Mouse (Mus musculus): Measurements from ENCODE around the gene Cdh15.

The Cdh15 gene

DNA sequence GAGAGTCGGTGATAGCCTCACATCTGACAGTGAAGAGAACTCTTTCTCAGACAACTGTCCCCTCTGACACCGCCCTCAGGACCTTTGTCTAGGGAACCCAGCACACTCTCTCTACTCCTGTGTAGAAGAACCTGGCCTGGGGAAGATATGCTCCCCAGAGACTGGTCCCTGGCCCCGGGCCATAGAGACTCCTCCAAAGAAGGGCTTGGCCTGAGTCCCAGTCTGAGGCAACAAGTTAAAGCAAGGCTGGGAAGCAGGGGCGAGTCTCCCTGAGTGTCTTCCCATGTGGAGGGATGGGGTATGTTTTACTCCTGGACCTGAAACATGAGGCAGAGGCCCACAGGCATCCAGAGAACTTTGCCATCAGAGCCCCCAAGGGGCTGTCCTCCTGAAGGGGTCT, 2.1 kb upstream of the Cdh15 start:
- no peak for DNase-seq

DNA sequence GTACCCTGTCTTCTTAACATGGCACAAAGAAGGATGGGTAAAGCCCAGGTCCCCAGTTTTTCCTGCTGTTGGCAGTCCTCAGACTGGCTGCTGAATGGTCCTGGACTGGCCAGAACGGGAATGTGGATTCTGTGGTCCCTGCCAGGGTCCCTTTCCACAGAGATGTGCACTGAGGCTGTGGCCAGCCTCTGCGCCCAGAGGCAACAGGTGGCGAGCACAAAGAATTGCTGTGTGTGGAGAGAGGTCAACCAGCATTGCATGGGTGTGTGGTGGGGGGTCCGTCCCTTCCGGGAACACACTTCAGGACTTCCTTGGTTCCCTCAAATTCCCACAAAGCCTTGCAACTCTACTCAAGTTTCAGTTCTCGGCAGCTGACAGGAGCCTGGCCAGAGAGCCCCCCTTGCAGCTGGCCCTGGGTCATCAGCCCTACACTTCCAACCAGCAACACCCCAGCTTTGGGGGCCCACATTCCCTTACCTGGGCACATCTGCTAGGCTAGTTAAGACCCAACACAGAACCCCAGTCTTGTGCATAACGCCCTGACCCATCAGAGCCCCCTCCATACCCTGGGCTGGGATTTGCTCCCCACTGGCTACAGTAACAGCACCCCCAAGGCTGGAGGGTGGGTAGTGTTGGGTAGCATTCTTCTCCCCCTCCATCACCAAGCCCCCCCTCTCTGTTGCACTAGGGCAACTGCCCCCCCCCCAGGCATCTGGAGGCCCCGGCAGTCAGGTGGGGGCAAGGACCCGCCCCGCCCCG, 1.6 kb downstream of the Cdh15 start:
- DNase-seq = no peak

DNA sequence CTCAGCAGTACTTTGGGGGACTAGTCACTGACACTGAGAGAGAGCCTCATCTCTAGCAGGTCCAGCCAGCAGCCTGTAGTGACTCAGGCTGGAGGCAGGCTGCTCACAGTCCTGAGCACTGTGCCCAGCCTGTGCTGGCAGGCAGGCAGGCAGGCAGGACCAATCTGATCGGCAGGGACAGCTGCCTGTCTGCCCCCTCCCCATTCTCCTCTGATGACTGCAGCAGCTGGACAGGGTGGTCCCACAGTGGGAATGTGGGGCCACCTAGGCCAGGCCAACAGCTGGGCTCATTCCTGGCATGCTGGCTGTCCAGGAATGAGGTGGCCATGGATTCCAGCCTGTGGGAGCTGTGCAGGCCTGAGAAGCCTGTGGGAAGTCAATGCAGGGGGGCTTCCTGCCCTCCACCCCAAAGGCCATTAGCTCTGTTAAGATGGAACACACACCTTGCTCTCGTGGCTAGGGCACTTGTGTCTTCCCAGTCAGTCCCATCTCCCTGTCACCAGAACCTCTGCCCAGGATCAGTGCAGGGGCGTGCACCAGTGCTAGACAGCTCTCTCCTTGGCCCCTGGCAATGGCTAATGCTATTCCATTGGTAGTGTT, 3.0 kb downstream of the Cdh15 start:
- no peak for DNase-seq

DNA sequence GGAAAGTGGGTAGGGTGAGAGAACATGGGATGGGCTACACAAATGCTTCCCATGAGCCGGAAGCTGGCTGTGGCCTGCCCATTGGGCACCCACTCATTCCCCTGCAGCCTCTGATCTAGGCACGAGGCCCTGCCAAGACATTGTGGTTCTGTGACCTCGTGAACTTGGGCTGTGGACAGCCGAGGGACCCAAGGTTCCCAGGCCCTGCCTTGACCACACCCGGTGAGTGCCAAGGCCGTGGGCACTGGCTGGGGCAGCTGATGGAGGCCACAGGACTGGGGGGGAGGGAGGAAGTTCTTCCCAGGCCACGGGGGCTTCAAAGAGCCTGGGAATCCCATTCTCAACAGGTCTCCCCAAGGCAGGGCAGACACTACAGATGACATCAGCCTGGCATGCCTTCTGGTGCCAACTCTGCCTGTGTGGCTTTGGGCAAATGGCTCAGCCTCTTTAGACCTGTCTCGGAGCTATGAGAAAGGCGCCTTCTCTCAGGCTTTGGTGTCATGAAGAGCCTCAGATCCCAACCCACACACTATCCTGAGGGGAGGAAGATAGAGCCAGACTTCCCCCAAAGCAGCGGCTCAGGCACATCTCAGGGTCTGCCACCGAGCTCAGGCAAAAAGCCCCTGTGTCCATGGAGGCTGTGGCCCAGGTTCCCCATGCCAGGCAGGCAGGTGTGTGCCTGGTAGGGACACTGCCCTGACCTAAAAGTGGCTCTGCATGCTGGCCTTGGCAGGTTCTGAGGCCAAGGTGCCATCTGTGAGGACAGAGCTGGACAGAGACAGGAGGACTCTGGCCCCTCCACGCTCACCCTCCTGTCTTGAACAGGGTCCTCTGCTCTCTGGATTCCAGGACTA, 4.2 kb downstream of the Cdh15 start:
- no peak for DNase-seq

DNA sequence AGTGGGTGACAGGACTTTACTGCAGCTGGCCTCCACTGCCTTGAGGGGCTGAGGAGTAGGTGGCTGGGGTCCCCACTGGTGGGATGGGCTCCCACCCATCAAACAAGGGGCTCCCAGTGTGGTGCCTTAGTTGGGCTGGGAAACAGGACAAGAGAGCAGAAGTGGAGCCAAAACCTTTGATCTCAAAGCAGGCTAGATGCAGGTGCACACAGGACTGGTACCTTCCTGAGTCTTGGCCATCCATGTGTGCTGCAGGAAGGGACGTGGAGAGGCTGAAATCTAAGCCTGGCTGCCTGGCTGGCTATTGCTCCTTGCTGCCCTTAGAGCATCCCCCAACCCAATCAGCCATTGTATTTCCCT, 4.8 kb downstream of the Cdh15 start:
- DNase-seq = no peak

DNA sequence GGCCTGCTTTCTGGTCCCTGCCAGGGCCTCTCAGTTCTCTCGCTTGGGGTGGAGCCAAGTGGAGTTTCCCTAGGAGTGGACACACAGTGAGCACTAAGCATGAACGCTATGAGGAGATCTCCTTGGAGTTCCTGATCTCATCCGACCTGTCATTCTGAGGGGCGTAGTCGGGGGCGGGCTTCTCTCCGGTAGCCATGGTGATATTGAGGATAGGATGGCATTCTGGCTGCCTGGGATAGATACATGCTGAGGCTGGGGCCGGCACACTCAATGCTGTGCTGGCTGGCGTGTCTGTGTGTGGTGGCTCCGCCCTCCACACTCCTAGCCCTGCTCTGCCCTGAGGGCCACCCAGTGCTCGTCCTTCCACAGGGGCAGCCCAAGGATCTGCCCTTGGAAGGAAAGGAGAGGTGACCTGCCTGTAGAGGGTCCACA, 5.6 kb downstream of the Cdh15 start:
- no peak for DNase-seq

DNA sequence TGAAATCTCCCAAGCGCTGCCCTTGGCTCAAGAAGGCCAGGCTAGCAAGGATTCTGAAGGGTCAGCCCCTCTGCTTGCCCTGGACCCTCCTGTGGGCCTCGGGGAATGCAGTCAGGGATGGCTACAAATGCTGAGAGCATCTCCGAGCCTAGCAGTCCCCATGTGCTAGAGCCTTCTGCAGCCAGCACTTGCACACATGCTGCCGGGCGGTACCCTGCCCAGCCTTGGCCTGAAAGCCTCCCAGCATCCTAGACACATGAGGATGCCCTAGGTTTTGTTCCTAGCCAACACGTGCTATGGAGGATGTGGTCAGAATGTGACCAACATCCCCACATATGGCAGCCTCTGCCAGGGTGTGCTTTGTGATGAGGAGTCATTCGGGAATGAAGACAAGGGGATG, 6.6 kb downstream of the Cdh15 start:
- no peak for DNase-seq

DNA sequence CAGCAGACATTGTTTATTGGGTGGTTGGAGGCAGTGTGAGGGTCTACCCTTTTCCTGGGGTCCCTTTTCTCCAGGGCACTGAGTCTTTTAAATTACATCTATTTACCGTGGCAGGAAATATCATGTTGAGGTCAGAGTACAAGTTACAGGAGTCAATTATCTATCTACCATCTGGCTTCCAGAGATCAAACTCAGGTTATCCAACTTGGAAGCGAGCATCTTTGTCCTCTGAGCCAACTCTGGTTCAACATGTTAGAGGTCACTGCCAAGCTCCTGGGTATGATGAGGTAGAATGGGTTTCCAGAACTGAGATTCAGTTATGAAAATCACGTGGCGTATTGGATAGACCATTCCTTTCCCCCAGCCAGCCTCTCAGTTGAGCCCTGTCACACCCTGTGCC, 7.4 kb downstream of the Cdh15 start:
- no peak for DNase-seq

DNA sequence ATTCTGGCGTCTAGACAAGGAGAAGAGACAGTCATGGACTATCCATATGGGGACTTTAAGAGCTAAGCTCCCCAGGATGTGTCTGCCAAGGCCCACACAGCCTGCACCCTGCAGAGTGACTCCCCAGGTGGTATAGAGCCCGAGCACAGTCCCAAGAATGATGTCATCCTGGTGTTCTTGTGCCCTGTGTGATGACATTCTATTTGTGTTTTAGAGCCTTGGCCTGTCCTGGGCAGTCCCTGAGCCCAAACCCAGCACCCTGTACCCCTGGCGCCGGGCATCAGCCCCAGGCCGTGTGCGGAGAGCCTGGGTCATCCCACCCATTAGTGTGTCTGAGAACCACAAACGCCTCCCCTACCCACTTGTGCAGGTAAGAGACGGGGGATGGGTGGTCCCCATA, 8.5 kb downstream of the Cdh15 start:
- no peak for DNase-seq

DNA sequence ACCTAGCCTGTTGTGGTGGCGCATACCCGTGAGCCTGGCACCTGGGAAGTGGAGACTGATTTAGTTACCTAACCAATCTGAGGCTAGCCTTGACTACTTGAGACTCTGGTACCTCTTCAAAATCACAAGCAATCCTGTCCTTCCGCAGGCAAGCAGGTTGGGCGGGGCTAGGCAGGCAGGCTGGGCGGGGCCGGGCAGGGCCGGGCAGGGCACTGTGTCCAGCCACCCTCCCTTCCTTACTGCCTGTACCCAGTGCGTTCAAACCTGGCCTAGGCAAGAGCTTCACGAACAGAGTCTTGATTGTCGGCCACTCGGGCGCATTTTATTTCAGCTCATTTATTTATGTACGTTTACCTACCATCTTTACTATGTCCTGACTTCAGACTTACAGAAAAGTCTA, 12.1 kb downstream of the Cdh15 start:
- DNase-seq = no peak

DNA sequence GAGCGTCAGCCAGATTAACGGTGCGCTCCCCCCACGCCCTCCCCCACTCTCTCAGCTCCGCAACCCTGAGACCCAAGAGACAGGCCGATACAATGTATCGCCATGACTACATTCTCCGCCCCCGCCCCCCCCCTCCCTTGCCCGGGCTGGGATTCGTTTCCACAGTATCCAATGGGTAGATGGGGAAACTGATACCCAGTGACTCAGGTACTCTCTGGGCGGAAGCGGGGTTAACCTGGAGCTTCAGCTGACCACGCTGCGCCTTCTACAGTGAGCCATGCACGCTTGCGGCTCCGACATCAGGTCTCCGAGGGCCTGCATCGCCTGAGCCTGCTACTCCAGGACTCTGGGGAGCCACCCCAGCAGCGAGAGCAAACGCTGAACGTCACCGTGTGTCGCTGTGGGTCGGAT, 17.0 kb downstream of the Cdh15 start:
- DNase-seq = no peak

DNA sequence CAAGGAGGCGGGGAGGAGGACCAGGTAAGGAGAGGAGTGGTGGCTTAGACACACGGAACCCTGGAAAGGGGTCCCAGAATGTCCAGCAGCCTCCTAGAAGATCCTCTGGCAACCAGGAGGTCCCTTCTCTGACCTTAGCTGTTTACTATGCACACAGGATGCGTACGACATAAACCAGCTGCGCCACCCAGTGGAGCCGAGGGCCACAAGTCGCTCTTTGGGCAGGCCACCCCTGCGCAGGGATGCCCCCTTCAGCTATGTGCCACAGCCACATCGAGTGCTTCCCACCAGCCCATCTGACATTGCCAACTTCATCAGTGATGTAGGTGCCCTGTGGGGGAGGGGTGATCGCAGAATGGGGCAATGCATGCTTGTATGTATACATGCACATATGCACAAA, 17.7 kb downstream of the Cdh15 start:
- DNase-seq = no peak

DNA sequence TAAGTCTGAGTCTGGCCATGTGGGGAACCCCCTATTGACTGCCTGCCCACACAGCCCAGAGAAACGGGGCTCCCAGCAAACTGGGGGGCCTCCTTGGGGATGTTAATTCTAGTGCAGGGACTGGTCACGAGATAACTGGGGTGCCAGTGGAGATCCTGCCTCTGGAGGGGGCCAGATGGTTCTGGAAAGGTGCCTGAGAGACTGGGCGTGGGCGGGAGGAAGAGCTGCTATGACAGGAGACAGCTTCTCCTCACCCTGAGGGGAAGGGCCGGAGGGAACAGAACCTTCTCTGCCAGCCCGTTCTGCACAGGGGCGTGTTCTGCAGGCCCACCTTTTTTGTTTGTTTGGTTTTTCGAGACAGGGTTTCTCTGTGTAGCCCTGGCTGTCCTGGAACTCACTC, 18.5 kb downstream of the Cdh15 start:
- DNase-seq = no peak

DNA sequence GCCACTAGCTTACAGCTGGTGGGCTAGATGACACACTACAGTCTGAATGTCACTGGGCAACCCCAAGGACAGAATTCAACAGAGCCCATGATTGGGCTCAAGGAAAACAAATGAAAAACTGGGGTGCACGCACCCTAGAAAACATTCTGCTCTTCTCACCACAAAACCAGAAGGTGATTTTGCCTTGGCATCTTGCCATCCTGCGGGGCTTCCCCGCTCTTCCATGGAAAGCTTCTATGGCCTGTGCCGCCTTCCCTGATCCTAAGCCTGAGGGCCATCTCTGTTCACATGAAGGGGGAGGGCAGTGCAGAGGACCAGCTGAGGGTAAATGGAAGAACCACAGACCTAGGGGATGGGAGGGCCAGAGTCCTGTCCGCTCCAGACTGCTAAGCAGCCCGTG, 20.2 kb downstream of the Cdh15 start:
- DNase-seq = no peak

DNA sequence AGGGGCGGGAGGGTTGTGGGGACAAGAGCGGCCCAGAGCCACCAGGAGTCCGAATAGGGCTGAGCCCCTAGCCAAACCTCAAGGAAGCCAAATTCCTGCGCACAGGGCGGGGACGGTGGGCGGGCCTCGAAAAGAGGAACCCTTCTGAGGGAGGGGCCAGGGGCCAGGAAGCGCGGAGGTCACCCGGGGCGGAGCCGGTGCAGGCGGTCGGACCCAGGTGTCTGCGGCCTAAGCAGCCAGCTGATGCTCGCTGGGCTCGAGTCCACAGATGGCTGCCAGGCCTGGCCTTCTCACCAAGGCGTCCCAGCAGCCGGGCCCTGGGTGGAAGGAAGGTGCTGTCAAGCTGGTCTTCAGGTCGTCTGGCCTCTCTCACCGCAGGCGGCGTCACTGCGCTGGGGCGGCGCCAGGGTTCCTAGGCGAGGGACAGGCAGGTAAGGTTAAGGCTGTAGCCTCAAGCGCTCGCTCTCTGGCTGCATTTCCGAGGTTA, 22.7 kb downstream of the Cdh15 start:
- no peak for DNase-seq

DNA sequence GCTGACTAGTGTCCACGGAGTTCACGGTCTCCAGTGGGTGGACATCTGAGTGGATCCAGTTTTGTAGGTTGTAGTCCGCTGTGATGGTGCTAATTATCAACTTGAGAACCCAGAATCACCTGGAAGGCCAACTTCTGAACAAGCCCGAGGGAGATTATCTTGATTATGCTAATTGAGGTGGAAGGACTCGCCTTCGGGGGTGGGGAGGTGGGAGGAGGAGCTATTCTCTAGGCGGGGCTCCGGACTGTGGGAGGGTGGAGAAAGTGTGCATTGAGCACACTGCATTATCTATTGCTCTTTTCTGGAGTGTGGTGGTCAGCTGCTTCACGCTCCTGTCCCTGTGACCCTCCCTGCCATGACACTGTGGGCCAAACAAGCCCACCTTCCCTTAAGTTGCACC, 23.9 kb downstream of the Cdh15 start:
- no peak for DNase-seq

DNA sequence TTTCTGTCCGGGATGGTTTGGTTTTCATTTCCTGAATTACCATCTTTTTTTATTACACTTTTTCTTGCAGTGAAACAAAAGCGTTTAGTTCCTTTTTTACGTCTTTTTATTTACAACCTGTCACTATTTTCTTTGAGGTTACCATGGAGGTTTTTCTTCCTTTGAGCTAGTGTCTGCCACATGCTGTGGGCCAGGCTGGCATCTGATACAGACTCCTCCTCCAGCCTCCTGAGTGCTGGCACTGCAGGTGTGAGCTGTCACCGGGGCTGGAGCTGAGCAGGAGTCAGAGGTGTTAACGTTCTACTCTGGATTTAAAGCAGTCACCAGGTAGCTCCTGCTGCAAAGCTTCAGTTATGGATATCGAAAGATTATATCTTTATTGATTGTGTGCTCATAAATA, 25.4 kb downstream of the Cdh15 start:
- no peak for DNase-seq

DNA sequence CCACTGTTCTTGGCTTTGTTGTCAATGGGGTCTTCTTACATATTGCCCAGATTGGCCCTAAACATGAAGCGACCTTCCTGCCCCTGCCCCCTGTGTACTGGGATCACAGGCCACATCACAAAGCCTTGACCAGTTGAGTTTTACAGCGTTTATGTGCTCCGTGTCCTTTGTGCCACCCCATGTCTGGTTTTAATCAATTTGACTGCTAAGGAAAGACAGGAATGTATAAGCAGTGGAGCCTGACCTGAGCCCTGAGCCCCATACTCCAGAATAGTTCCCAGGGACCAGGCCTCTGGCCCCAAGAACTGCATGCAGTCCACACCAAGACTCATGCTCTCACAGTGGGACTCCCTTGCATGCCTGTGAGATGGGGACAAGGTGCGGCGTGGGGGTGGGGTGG, 27.4 kb downstream of the Cdh15 start:
- DNase-seq = no peak

DNA sequence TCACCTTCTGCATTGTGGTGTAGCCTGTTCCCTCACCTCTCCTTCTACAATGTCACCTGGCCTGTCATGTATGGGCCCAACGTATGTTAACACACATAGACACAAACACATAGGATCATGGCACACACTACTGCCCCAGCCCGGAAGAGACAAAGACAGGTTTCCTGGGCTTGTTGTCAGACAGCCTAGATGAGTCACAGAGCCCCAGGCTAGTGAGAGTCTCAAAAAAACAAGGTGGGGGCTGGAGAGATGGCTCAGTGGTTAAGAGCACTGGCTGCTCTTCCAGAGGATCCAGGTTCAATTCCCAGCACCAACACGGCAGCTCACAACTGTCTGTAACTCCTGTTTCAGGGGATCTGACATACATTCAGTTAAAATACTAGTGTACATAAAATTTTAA, 30.5 kb downstream of the Cdh15 start:
- no peak for DNase-seq

DNA sequence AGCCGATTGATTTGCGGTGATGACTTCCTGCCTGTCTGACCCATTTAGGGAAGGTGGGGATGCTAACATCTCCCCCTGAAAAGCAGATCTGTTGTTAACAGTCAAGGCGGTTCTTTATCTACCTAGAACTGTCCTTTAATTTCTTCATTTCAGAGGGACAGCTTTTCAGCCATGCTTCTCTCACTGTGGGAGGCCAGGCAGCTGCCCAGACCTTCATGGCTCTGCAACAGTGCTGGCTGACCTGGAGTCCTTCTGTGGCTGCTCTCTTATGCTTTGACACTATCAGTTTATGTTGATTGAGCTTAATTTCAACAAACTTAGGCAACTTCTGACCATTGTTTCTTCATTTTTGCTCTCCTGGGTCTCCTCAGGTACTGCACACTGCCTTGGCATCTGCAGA, 32.5 kb downstream of the Cdh15 start:
- no peak for DNase-seq

DNA sequence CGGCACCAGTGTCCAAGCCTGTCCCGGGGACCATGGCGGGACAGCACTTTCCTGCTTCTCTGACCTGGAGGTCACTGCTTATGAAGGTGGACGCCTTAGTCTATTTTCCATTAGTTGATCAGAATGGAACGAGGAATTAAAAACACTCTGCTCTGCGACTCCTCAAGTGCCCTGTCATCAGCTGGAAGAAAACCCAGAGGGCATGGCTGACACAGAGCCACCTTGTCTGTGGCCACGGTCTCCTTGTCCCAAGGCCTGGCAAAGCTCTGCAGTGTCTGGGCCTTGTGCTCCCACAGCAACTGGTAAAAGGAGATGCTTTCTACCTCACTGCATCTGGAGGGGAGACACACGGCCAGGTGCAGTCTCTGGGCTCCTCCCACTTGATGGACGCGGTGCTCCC, 35.9 kb downstream of the Cdh15 start:
- DNase-seq = no peak

DNA sequence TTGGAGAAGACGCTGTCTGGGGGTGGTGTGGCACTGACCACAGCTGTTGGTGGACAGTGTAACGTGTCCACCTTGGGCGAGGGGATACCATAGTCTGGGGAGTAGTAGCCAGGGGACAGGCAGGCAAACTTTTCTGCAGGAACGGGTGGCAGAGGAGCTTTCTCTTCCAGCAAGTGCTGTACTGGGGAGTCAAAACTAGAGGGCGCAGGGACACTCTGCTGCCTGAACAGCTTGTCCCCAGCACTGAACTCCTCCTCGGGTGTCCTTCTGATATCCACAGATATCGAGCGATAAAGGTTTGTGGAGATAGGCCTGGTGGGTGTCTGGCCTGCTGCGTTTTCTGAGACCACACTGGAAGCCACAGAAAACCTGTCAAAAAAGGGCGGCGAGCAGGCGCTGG, 43.7 kb downstream of the Cdh15 start:
- DNase-seq = no peak

DNA sequence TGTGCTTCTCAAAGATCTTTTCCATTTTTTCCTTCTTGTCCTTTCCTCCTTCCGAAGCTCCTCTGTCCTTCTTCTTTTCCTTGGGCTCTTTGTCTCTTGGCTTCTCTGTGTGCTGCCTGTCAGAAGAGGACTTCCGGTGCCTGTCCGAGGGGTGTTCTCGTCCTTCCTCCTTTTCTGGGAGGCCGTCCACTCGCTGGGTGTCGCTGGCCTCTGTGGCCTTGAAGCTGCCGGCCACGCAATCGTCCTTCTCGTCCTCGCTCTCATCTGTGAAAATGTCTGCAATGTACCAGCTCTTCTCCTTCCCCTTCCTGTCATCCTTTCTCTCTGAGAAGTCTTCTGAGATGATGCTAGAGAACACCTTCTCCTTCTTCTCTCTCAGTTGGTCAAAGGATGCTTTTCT, 45.7 kb downstream of the Cdh15 start:
- DNase-seq = no peak

DNA sequence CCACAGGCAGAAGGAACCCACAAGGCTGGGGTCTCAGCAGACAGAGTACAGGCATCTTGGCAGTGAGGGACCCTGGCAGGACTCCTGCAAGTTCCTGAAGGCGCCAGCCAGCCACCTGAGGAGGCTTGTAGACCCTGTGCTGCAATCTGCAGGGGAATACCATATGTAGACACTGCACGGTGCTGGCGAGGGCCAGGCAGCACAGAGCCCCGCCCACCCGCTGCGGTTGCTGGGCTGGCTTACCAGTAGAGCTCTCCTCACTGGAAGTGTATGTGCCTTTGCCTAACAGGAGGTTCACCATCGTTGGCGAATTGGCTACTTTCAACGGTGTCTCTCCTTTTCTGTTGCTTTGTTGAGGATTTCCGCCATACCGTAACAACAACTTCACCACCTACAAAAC, 48.6 kb downstream of the Cdh15 start:
- no peak for DNase-seq
